Mouse (Mus musculus) kidney, adult 2 months (tissue): ENCODE measurements at regions not wholly inside any gene's neighbourhood (a gene's known extent, or its start where the extent isn't known, plus 50 kb on each side); places are given as distances from the start of the nearest gene placed in this dataset.

Experiments used
- DNase-seq: peaks from one replicate; pipeline ENCODE4 v3.0.0; 2021
- H3K27ac ChIP-seq: fragments of 200-500 bp; 2 replicates; pipeline ENCODE4 v1.5.1; 2012; ENCODE audit warnings: low read depth, low read length, control low read depth, inconsistent platforms; ENCODE audit not compliant: insufficient read depth
- H3K27me3 ChIP-seq: fragments of 200-500 bp; replicated peaks from 2 replicates; pipeline ENCODE4 v1.6.1; 2012; ENCODE audit warnings: mild to moderate bottlenecking, moderate library complexity, low read length, inconsistent platforms; ENCODE audit not compliant: control insufficient read depth, insufficient read depth
- H3K36me3 ChIP-seq: fragments of 200-500 bp; 2 replicates; pipeline ENCODE4 v1.6.1; 2012; ENCODE audit warnings: mild to moderate bottlenecking, moderate library complexity, low read length, inconsistent platforms; ENCODE audit not compliant: control insufficient read depth, insufficient read depth
- H3K4me1 ChIP-seq: fragments of 200-500 bp; 2 replicates; pipeline ENCODE4 v1.6.1; 2011; ENCODE audit warnings: low read length; ENCODE audit not compliant: control insufficient read depth, insufficient read depth
- H3K4me3 ChIP-seq: fragments of 200-500 bp; 2 replicates; pipeline ENCODE4 v1.5.1; 2011; ENCODE audit warnings: mild to moderate bottlenecking, low read depth, low read length, control low read depth; ENCODE audit not compliant: insufficient read depth
- CTCF ChIP-seq: fragments of 200-500 bp; conservative IDR thresholded peaks from 2 replicates; pipeline ENCODE4 v1.5.1; 2011; ENCODE audit warnings: low read depth, mild to moderate bottlenecking, control low read depth, low read length, moderate library complexity, mixed read lengths; ENCODE audit not compliant: insufficient read depth, insufficient read length
- POLR2A ChIP-seq: fragments of 200-500 bp; IDR thresholded peaks from one replicate; pipeline ENCODE4 v1.6.1; 2011; ENCODE audit warnings: low read depth, low read length, control low read depth
- WGBS: fragments of 180-500 bp; shearing (Covaris S2); methylation state at CpG from one replicate; pipeline ENCODE4 v1.1.7; 2018; 5-methylcytosine and 5-hydroxymethylcytosine counted together

DNA sequence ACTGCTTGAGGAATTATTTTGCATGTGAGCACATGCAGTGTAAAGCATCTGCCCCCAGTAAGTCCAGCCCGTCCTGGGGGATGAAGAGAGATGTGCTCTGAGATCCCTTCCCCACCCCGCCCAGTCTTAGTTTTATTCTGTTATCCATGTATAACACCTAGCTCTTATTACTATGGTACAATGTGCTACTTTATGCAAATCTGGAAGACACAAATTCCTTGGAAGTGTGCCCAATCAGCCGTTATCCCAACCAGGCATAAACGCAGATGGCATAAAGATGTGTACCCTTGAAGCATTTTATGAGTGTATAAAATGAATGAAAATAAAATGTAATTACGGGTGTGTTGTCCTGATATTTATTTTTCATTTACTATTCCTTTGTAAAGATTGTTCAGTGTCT, 194.8 kb downstream of the 1700009N14Rik start:
- H3K4me3 ChIP-seq: no peak overlapping the region
- H3K27me3 ChIP-seq: no peaks in the 10 kb centered on the region
- TF ChIP-seq POLR2A: no peak
- no peaks in the 10 kb centered on the region for H3K4me1 ChIP-seq
- no peak for DNase-seq
- H3K27ac ChIP-seq: no peak overlapping the region
- 74% methylated on average over 5 of the region's 5 CpGs for WGBS
- no peaks in the 10 kb centered on the region for H3K36me3 ChIP-seq

DNA sequence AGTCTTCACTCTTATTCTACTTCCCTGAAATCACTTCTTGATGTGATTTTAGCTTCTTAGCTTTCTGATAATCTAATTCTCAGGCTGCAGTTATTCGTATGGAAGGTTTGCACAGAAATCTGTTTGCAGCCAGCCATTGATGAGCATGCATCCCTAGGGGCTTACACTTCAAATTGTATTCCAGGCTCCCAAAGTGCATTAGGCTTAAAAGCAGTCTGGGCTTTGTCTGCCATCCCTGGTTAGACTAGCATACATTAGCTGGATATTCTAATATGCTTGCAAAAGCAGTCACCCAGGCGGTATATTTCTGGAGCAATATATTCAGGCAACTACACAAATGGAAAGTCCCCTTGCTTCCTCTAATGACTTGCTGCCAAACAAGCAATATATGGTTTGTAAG, 210.4 kb downstream of the 1700009N14Rik start:
- Histone ChIP-seq H3K4me3 (no peak overlapping the region), H3K27ac (no peak overlapping the region), H3K36me3 (no peaks in the 10 kb centered on the region), H3K27me3 (no peaks in the 10 kb centered on the region), H3K4me1 (no peaks in the 10 kb centered on the region)
- DNase-seq: no peak
- no peak for TF ChIP-seq POLR2A
- TF ChIP-seq CTCF: no peak
- WGBS: 82% methylated on average over 2 of the region's 2 CpGs

DNA sequence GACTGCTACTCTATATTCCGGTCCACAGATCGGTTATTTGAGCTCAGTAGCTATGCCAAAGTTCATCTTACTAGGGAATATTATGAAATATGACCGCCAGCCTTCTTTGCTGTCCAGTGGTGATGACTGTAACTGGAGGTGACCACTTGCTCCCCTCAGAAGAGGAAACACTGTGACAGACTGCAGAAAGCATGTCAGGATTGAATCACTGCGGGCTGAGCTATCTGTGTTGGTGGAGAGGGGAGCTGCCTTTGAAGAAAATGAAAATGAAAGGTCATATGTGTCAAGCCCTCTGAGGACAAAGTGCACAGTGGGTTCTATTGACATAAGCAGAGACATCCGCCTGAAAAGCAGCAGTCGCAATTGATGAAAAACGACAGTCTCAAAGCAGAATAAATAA, 222.5 kb downstream of the 1700009N14Rik start:
- H3K27me3 ChIP-seq: no peaks in the 10 kb centered on the region
- no peak overlapping the region for H3K27ac ChIP-seq
- WGBS: 57% methylated on average over 7 of the region's 7 CpGs
- no peaks in the 10 kb centered on the region for H3K36me3 ChIP-seq
- TF ChIP-seq POLR2A (no peak), CTCF (no peak)
- no peaks in the 10 kb centered on the region for H3K4me1 ChIP-seq
- DNase-seq: no peak
- H3K4me3 ChIP-seq: no peak overlapping the region

DNA sequence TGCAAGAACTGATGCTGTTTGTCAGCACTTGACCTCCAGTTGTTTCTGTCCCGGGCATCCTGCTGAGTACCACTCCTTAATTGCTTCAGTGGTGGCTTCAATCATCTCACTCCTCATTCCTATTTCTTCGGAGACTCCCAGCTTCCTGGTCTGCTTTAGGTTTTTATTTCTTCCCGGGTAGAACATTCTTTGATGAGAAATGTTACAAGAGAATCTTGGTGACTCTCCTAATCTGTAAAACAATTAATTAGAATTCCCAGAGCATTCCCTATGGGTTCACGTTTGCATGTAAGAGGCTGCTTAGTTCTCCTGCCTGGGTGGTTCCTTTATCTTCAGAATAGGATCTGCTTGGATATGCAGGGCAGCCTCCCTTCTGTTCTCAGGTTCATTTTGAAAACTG, 245.1 kb downstream of the 1700009N14Rik start:
- Histone ChIP-seq H3K4me3 (no peak overlapping the region), H3K4me1 (no peaks in the 10 kb centered on the region), H3K36me3 (no peaks in the 10 kb centered on the region), H3K27ac (no peak overlapping the region), H3K27me3 (no peaks in the 10 kb centered on the region)
- no peak for TF ChIP-seq CTCF
- no peak for TF ChIP-seq POLR2A
- DNase-seq: no peak
- 14% methylated on average over 4 of the region's 4 CpGs for WGBS

DNA sequence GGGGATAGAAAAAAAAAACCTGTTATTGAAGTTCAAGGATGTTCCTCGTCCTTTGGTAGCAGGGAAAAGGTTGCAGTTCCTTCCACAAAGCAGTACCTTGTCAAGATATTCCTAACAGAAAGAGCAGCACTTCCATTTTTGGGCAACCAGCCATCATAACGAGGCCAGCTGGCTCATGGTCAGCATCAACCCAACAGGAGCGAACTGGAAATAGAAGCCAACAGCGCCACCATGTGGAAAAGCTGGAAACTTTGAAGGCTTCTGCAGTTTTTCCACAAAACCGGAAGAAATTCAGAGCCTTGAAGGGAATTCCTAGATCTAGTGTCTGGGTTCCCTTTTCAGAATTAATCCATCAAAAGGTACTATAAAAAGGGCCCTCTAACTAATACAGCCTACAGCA, 247.5 kb downstream of the 1700009N14Rik start:
- H3K27ac ChIP-seq: no peak overlapping the region
- DNase-seq: peak; percentile 66
- H3K36me3 ChIP-seq: no peaks in the 10 kb centered on the region
- TF ChIP-seq POLR2A (no peak), CTCF (peak; percentile 64)
- no peaks in the 10 kb centered on the region for H3K27me3 ChIP-seq
- no peak overlapping the region for H3K4me3 ChIP-seq
- WGBS: 38% methylated on average over 5 of the region's 5 CpGs
- H3K4me1 ChIP-seq: no peaks in the 10 kb centered on the region

DNA sequence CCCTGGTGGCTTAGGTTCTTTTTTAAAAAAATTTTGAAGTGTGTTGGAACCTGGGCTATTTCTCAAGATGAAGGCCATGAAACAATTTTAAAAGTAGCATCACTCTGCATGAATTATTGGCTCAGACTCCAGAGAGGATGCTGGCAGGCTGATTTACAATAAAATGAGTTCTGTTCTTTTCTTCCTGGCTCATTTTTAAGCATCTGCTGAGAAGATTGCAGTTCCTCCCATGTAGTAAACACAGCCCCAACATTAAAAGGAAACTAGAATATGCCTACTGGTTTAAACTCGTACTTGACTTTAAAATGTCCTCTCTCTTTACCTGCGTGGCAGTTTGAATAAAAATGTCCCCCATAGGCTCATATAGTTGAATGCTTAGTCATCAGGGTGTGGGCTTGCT, 249.3 kb downstream of the 1700009N14Rik start:
- DNase-seq: no peak
- TF ChIP-seq POLR2A (no peak), CTCF (no peak)
- WGBS: 72% methylated on average over 2 of the region's 2 CpGs
- H3K27me3 ChIP-seq: no peaks in the 10 kb centered on the region
- H3K27ac ChIP-seq: no peak overlapping the region
- no peak overlapping the region for H3K4me3 ChIP-seq
- no peaks in the 10 kb centered on the region for H3K36me3 ChIP-seq
- H3K4me1 ChIP-seq: no peaks in the 10 kb centered on the region

DNA sequence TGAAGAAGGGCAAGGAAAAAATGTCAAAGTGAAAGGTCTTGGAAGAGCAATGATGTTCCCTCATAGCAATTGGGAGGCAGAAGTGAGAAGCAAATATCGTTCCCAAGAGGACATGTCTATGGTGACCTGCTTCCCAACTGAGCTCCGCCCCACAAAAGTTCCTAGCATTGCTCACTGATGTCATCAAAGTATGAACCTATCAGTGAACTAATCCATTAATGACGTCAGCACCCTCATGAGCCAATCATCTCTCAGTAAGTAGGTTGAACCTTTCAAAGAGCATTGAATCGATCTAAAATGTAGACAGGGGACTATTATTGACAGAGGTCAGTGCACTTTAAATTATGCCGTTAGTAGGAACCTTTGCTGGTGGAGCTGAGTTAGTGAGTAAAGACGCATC, 267.4 kb downstream of the 1700009N14Rik start:
- no peaks in the 10 kb centered on the region for H3K27me3 ChIP-seq
- no peak overlapping the region for H3K27ac ChIP-seq
- no peak for DNase-seq
- TF ChIP-seq POLR2A (no peak), CTCF (no peak)
- no peaks in the 10 kb centered on the region for H3K4me1 ChIP-seq
- WGBS: 90% methylated on average over 6 of the region's 6 CpGs
- no peak overlapping the region for H3K4me3 ChIP-seq
- no peaks in the 10 kb centered on the region for H3K36me3 ChIP-seq

DNA sequence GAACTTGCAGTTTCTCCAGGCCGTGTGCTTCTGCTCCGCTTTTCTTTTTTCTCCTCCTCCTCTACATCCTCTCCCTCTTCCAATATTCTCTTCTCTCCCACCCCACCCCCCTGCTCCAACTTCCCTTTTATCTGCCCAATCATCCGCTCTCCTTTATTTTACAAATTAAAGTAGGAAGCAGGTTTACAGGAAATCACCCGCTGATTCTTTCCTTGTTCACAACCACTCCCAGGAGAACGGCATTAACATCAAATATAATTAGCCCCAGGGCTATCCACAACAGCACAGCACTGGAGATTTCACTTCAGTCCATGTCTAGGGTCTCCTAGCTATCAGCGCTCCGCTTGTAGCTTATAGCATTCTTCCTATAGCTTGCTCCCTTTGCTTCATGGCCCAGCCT, 268.6 kb downstream of the 1700009N14Rik start:
- Histone ChIP-seq H3K4me3 (no peak overlapping the region), H3K27me3 (no peaks in the 10 kb centered on the region), H3K27ac (no peak overlapping the region), H3K4me1 (no peaks in the 10 kb centered on the region), H3K36me3 (no peaks in the 10 kb centered on the region)
- no peak for TF ChIP-seq CTCF
- TF ChIP-seq POLR2A: no peak
- no peak for DNase-seq
- WGBS: 82% methylated on average over 7 of the region's 7 CpGs
